Comparison of ENCODE assay signal across 24 mouse cellular contexts in the genomic region with DNA sequence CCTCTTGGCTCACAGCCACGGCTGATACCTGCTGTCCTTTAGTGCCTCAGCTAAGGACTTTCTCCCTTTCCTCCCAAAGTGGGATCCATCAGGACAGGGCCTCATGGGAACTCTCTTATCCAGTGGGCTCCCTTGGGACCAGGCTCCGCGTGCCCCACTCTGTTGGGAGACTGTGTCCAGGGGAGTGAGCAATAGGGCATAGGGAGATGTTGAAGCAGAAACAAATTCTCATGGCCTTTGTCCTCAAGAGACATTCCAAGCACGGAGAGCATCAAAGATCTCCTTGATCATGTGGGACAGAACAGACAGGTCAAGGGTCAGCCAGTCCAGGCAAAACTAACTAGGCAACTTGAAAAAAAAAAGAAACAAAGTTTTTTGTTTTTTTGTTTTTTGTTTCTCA. TPM values are rescaled to one million over a fixed set of nuclear protein-coding genes. Genes with fewer than 3 reads are reported as not detected.
DNase-seq lines count a peak whose midpoint lies in the region; ATAC-seq lines count a peak whose summit lies in the region.
"Had no signal": no experiment of that assay in that cellular context is flagged by ENCODE, and none has a peak within 500 bp of the region (broad histone marks: within the 10 kb centered on the region; RNA-seq: fewer than 3 reads in every experiment).

No protein-coding gene starts in this region.

- H3K27ac ChIP-seq in heart, embryonic 12.5 days (ENCODE audit: poor library complexity, severe bottlenecking) = no peak overlapping the region
- H3K27ac ChIP-seq in kidney, embryonic 14.5 days (ENCODE audit: low read depth, low read length) = no peak overlapping the region
- peak overlapping the region; percentile 42; the same call in 1 of the 2 replicates for H3K27ac ChIP-seq in limb, embryonic 10.5 days
- H3K27ac ChIP-seq: embryonic facial prominence, embryonic 15.5 days; hindbrain, postnatal 0 days; layer of hippocampus, adult 2 months; limb, embryonic 12.5 days; liver, embryonic 13.5 days; midbrain, embryonic 13.5 days; neural tube, embryonic 12.5 days had no signal

- H3K4me1 ChIP-seq in heart, embryonic 12.5 days (replicated peaks) = peaks cover 25% of the 10 kb centered on the region
- peaks cover 10% of the 10 kb centered on the region; the same call in 1 of the 2 replicates for H3K4me1 ChIP-seq in kidney, embryonic 14.5 days (ENCODE audit: control insufficient read depth, insufficient read depth, low read length)
- peaks cover 12% of the 10 kb centered on the region for H3K4me1 ChIP-seq in limb, embryonic 10.5 days

- no peak for ATAC-seq in heart, embryonic 12.5 days (ENCODE audit: insufficient number of reproducible peaks, low FRiP score)
- no peak for ATAC-seq in kidney, embryonic 14.5 days (ENCODE audit: low FRiP score, low TSS enrichment)
- ATAC-seq: hindbrain, postnatal 0 days; intestine, embryonic 16.5 days; midbrain, embryonic 13.5 days had no signal

- no peak overlapping the region for H3K9ac ChIP-seq in heart, embryonic 12.5 days
- H3K9ac ChIP-seq in kidney, embryonic 14.5 days (ENCODE audit: low read depth, low read length) = no peak overlapping the region
- H3K9ac ChIP-seq: embryonic facial prominence, embryonic 15.5 days; limb, embryonic 12.5 days; liver, embryonic 13.5 days; midbrain, embryonic 13.5 days; neural tube, embryonic 12.5 days had no signal

- WGBS in heart, embryonic 12.5 days = 72% methylated on average over 4 of the region's 4 CpGs
- WGBS in kidney, embryonic 14.5 days = 72% methylated on average over 4 of the region's 4 CpGs
- WGBS in limb, embryonic 10.5 days = 74% methylated on average over 4 of the region's 4 CpGs

- H3K4me2 ChIP-seq in heart, embryonic 12.5 days = no peak overlapping the region
- H3K4me2 ChIP-seq in kidney, embryonic 14.5 days (replicated peaks; ENCODE audit: low read depth, low read length) = no peak overlapping the region
- H3K4me2 ChIP-seq: embryonic facial prominence, embryonic 15.5 days; limb, embryonic 12.5 days; liver, embryonic 13.5 days; midbrain, embryonic 13.5 days; neural tube, embryonic 12.5 days had no signal

- H3K4me3 ChIP-seq in heart, embryonic 12.5 days = no peak overlapping the region
- H3K4me3 ChIP-seq in kidney, embryonic 14.5 days (ENCODE audit: low read length) = no peak overlapping the region
- no peak overlapping the region for H3K4me3 ChIP-seq in limb, embryonic 10.5 days
- H3K4me3 ChIP-seq: embryonic facial prominence, embryonic 15.5 days; layer of hippocampus, adult 2 months; limb, embryonic 12.5 days; liver, embryonic 13.5 days; midbrain, embryonic 13.5 days; neural tube, embryonic 12.5 days had no signal

- no peaks in the 10 kb centered on the region for H3K9me3 ChIP-seq in heart, embryonic 12.5 days (replicated peaks)
- no peaks in the 10 kb centered on the region for H3K9me3 ChIP-seq in kidney, embryonic 14.5 days (ENCODE audit: control insufficient read depth, low read length)
- no peaks in the 10 kb centered on the region for H3K9me3 ChIP-seq in limb, embryonic 10.5 days (replicated peaks)
- H3K9me3 ChIP-seq: embryonic facial prominence, embryonic 15.5 days; G1E; limb, embryonic 12.5 days; liver, embryonic 13.5 days; midbrain, embryonic 13.5 days; neural tube, embryonic 12.5 days had no signal

- no peaks in the 10 kb centered on the region for H3K27me3 ChIP-seq in heart, embryonic 12.5 days (replicated peaks)
- no peaks in the 10 kb centered on the region for H3K27me3 ChIP-seq in kidney, embryonic 14.5 days (ENCODE audit: control insufficient read depth, insufficient read depth, low read length)
- no peaks in the 10 kb centered on the region for H3K27me3 ChIP-seq in limb, embryonic 10.5 days (ENCODE audit: low read depth, poor library complexity, severe bottlenecking)
- H3K27me3 ChIP-seq: CH12.LX; embryonic facial prominence, embryonic 15.5 days; limb, embryonic 12.5 days; liver, embryonic 13.5 days; midbrain, embryonic 13.5 days; neural tube, embryonic 12.5 days had no signal

- H3K36me3 ChIP-seq in heart, embryonic 12.5 days = no peaks in the 10 kb centered on the region
- H3K36me3 ChIP-seq in kidney, embryonic 14.5 days (ENCODE audit: control insufficient read depth, insufficient read depth, low read length) = no peaks in the 10 kb centered on the region
- no peaks in the 10 kb centered on the region for H3K36me3 ChIP-seq in limb, embryonic 10.5 days
- H3K36me3 ChIP-seq: embryonic facial prominence, embryonic 15.5 days; G1E; limb, embryonic 12.5 days; liver, embryonic 13.5 days; midbrain, embryonic 13.5 days; neural tube, embryonic 12.5 days had no signal

- DNase-seq in heart, adult 11 months = peak; percentile 85
- DNase-seq in kidney, adult 9 months = peak; percentile 76
- peak; percentile 13 for DNase-seq in NIH3T3 (ENCODE audit: low read depth)
- DNase-seq in limb, embryonic 10.5 days (ENCODE audit: low spot score) = no peak
- no peak for DNase-seq in embryo, embryonic 9.5 days (ENCODE audit: extremely low spot score)
- DNase-seq: adrenal gland, adult 8-10 months; cerebellum, adult 11-12 months; gastrocnemius, postnatal 36 days; liver, embryonic 13.5 days; lung, adult 2 months; lung, postnatal 14 days; right cerebral cortex, postnatal 14 days; spleen, adult 18-20 months had no signal

RNA-seq across cellular contexts. Expression of a gene that starts 50.6 kb away (rescaled TPM):
- 1.2 and 1.3 TPM in 2 replicates for polyA plus RNA-seq in heart, embryonic 12.5 days (2016; fragmentation: Nextera tagmentation; extraction: Ambion mirVana)
- polyA plus RNA-seq in kidney, embryonic 14.5 days (2014; fragmentation: Nextera tagmentation; extraction: Ambion mirVana) = 0.74 and 1.2 TPM in 2 replicates
- 0.44 and 0.60 TPM in 2 replicates for polyA plus RNA-seq in limb, embryonic 10.5 days (2016; fragmentation: Nextera tagmentation; extraction: Ambion mirVana)
- polyA plus RNA-seq: G1E had no signal

Comparison
In these comparisons a context has a peak if more than half of its experiments do, and no peak if none do; other contexts are left out.
1. DNase-seq: peak in heart, adult 11 months (single experiment), kidney, adult 9 months (single experiment) and NIH3T3 (single experiment); none in limb, embryonic 10.5 days (single experiment) and embryo, embryonic 9.5 days (single experiment).